Mouse (Mus musculus): ENCODE data around the gene Dab2ip.

- no peak for TF ChIP-seq CTCF (IDR thresholded peaks at IDR 0.05; ENCODE audit: control insufficient read depth, insufficient read depth, low read length)
- no peak for TF ChIP-seq POLR2A (IDR thresholded peaks at IDR 0.05; ENCODE audit: borderline replicate concordance, control insufficient read depth, low read depth, low read length)
These were observed 156.7 kb downstream of the Dab2ip start for GRCm38 (mm10) chr2:35714742-35715167.
